Mouse (Mus musculus): Measurements from ENCODE around the gene Olfr90. TPM values are rescaled to one million over a fixed set of nuclear protein-coding genes. Genes with fewer than 3 reads are reported as not detected.

Olfr90 gene
- polyA plus RNA-seq, 1 experiment from 2014 or later: not detected

DNA sequence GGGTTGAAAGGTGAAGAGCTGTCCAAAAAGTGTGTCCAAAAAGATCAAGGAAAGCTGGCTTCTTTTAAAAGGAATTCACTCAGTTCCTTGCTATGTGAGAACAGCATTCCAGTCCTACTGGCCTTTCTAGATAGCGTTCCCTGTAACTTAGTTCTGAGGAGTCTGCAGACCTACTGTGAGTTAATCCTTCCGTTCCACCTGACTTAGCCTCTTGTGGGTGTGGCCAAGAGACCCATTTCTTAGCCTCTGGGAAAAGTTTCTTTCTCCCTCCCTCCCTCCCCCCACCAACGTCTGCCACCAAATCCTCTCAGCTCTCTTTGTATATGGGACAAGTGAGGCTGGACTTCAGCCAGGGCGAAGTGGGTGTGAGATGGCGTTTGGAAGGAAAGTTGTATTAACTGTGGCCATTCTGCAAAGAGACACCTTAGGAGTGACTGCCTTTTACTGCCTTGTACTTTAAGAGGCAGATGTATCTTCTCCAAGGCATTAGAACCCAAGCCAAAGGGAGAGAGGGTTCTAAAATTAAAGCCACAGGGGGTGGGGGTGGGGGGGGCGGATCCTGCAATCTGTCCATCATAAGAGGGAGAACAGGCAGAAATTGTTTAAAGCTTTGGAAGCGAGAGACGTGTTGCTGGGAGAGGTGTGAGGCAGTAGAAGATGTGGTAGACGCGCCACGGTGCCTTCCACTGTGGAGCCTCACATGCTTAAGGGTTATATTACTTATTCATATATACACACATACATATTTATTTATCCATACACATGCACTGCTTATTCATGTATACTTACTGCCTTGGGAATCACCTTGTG, 24.4 kb downstream of the Olfr90 start:
- ATAC-seq (ENCODE audit: low FRiP score, low TSS enrichment): no peak
- Histone ChIP-seq H3K9me3 (ENCODE audit: low read length) (no peaks in the 10 kb centered on the region), H3K27ac (ENCODE audit: low read length) (no peak overlapping the region), H3K4me1 (ENCODE audit: insufficient read depth, low read length) (no peaks in the 10 kb centered on the region), H3K27me3 (ENCODE audit: insufficient read depth, low read length) (no peaks in the 10 kb centered on the region), H3K36me3 (ENCODE audit: insufficient read depth, low read length) (peaks cover 64% of the 10 kb centered on the region), H3K9ac (replicated peaks; ENCODE audit: low read length) (no peak overlapping the region), H3K4me3 (ENCODE audit: low read length) (no peak overlapping the region), H3K4me2 (replicated peaks; ENCODE audit: low read depth, low read length) (no peak overlapping the region)
- WGBS: 87% methylated on average over 11 of the region's 11 CpGs

DNA sequence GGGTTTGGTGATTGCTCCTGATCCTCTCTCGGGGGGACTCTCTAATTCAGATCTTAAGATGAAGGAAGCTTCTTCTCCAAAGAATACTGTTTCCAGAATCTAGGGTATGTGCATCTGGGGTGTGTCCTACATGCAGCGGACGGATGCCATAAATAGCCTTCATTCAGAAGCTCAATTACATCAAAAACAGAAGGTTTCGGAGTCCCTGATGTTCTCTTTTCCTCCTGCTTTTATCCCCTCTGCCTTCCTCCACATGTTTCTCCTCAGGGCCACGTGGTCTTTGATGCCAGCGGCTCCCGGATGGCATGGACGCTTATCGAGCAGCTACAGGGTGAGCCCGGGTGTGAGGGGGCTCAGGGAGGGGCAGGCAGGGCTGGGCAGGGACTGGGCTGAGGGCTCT, 25.2 kb downstream of the Olfr90 start:
- H3K36me3 ChIP-seq (ENCODE audit: insufficient read depth, low read length): peaks cover 59% of the 10 kb centered on the region

DNA sequence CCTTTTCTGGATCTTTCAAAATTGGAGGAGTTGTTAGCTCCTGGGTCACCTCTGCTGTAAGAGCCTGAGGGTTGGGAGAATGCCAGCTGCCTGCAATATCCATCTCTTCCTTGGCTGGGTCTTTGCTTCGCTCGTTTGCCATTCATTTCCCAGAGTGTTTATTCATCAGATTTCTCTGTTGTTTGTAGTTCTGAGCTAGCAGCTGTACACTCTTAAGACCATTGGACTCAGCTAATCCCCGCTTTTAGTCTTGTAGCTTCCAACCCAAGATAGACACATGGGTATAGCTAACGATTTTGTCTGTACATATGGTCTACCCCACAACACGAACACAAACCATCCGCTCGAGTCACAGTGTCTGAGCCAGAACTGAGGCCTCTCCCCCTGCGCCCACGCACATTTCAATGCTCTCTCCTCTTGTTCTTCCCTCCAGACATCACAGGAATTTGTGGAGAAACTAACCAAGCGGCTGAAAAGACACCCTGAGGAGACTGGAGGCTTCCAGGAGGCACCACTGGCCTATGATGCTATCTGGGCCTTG, 26.1 kb downstream of the Olfr90 start:
- Histone ChIP-seq H3K4me1 (ENCODE audit: insufficient read depth, low read length) (no peaks in the 10 kb centered on the region), H3K9me3 (ENCODE audit: low read length) (no peaks in the 10 kb centered on the region), H3K27me3 (ENCODE audit: insufficient read depth, low read length) (no peaks in the 10 kb centered on the region), H3K4me3 (ENCODE audit: low read length) (no peak overlapping the region), H3K9ac (replicated peaks; ENCODE audit: low read length) (no peak overlapping the region), H3K4me2 (replicated peaks; ENCODE audit: low read depth, low read length) (no peak overlapping the region), H3K36me3 (ENCODE audit: insufficient read depth, low read length) (peaks cover 50% of the 10 kb centered on the region), H3K27ac (ENCODE audit: low read length) (no peak overlapping the region)
- WGBS: 90% methylated on average over 10 of the region's 10 CpGs
- no peak for ATAC-seq (ENCODE audit: low FRiP score, low TSS enrichment)

More for the DNA sequence above, 25.2 kb downstream of the Olfr90 start:
- no peak overlapping the region for H3K4me2 ChIP-seq (replicated peaks; ENCODE audit: low read depth, low read length)
- no peak overlapping the region for H3K27ac ChIP-seq (ENCODE audit: low read length)
- no peak for ATAC-seq (ENCODE audit: low FRiP score, low TSS enrichment)
- H3K4me1 ChIP-seq (ENCODE audit: insufficient read depth, low read length): no peaks in the 10 kb centered on the region
- H3K9ac ChIP-seq (replicated peaks; ENCODE audit: low read length): no peak overlapping the region
- WGBS: 81% methylated on average over 10 of the region's 10 CpGs
- H3K27me3 ChIP-seq (ENCODE audit: insufficient read depth, low read length): no peaks in the 10 kb centered on the region
- no peaks in the 10 kb centered on the region for H3K9me3 ChIP-seq (ENCODE audit: low read length)
- H3K4me3 ChIP-seq (ENCODE audit: low read length): no peak overlapping the region

DNA sequence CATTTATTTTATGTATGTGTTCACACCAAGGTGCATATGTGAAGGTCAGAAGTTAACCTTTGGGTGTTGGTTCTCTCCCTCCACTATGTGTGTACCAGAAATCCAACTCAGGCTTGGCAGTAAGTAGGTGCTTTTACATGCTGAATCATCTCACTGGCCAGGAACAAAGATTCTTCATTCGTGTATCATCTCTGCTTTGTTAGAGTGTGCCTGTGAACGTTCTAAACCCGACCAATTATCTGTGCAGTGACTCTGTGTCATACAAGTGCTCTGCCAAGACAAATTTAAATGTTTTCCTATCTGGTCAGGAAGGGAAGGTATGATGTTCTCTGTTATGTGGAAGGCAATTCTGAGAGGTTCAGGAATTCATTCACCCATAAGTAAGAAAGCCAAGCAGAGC, 26.9 kb downstream of the Olfr90 start:
- H3K27me3 ChIP-seq (ENCODE audit: insufficient read depth, low read length): no peaks in the 10 kb centered on the region
- ATAC-seq (ENCODE audit: low FRiP score, low TSS enrichment): no peak
- H3K36me3 ChIP-seq (ENCODE audit: insufficient read depth, low read length): peaks cover 52% of the 10 kb centered on the region
- no peaks in the 10 kb centered on the region for H3K4me1 ChIP-seq (ENCODE audit: insufficient read depth, low read length)
- H3K9ac ChIP-seq (replicated peaks; ENCODE audit: low read length): no peak overlapping the region
- H3K4me2 ChIP-seq (replicated peaks; ENCODE audit: low read depth, low read length): no peak overlapping the region
- 93% methylated on average over 3 of the region's 3 CpGs for WGBS
- no peaks in the 10 kb centered on the region for H3K9me3 ChIP-seq (ENCODE audit: low read length)
- H3K27ac ChIP-seq (ENCODE audit: low read length): no peak overlapping the region
- H3K4me3 ChIP-seq (ENCODE audit: low read length): no peak overlapping the region

DNA sequence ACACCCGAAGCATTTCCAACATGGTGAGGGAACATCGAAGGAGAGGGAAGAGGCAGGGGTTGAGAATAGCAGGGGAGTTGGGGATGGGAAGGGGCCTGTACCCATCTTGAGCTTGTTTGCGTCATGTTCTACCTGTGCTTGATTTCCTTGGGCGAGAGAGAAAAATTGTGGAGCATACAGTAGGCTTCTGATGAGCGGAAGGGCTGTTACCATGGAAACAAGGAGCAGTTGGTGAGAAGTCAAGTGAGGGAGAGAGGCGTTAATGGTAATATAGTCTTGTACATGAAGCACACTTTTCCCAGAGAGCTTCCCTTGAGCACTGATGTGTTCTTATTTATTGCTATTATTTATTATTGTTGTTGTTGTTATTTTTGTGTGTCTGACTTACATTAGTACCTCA, 31.3 kb downstream of the Olfr90 start:
- Histone ChIP-seq H3K4me3 (ENCODE audit: low read length) (no peak overlapping the region), H3K4me2 (replicated peaks; ENCODE audit: low read depth, low read length) (no peak overlapping the region), H3K36me3 (ENCODE audit: insufficient read depth, low read length) (peaks cover 45% of the 10 kb centered on the region), H3K4me1 (ENCODE audit: insufficient read depth, low read length) (no peaks in the 10 kb centered on the region), H3K27ac (ENCODE audit: low read length) (no peak overlapping the region), H3K27me3 (ENCODE audit: insufficient read depth, low read length) (no peaks in the 10 kb centered on the region), H3K9me3 (ENCODE audit: low read length) (no peaks in the 10 kb centered on the region), H3K9ac (replicated peaks; ENCODE audit: low read length) (no peak overlapping the region)
- WGBS: 85% methylated on average over 6 of the region's 6 CpGs
- no peak for ATAC-seq (ENCODE audit: low FRiP score, low TSS enrichment)

DNA sequence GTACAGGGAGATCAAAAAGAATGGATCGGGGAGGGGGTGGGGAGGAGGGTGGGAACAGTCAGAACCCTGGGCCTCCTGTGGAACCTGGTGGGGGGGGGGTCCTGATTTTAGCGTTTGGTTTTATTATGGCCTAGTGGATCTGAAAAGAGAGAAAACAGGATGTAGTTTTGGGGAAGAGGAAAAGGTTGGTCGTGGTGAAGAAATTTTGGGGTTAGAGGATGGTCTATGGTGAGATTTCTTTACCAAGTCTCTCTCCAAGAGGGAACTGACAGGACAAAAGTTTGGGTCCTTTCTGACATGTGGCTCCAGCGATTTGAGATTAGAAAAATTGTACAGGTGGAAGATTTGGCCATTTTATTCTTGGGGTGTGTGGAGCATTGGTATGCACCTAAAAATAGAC, 36.6 kb downstream of the Olfr90 start:
- peaks cover 25% of the 10 kb centered on the region for H3K36me3 ChIP-seq (ENCODE audit: insufficient read depth, low read length)
- WGBS: 61% methylated on average over 4 of the region's 4 CpGs

DNA sequence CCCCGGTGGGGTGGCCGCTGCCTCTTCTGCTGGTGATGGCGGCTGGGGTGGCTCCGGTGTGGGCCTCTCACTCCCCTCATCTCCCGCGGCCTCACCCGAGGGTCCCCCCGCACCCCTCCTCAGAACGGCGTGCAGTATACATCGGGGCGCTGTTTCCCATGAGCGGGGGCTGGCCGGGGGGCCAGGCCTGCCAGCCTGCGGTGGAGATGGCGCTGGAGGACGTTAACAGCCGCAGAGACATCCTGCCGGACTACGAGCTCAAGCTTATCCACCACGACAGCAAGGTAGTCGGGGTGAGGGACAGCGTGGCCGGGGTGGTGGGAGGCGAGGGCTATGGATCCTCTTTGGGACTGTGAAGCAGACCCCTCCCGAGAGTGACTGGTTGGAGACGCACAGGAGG, 37.4 kb downstream of the Olfr90 start:
- peak overlapping the region; percentile 96 for H3K4me2 ChIP-seq (replicated peaks; ENCODE audit: low read depth, low read length)
- H3K9me3 ChIP-seq (ENCODE audit: low read length): no peaks in the 10 kb centered on the region
- no peaks in the 10 kb centered on the region for H3K27me3 ChIP-seq (ENCODE audit: insufficient read depth, low read length)
- H3K9ac ChIP-seq (replicated peaks; ENCODE audit: low read length): peak overlapping the region; percentile 76
- no peak overlapping the region for H3K27ac ChIP-seq (ENCODE audit: low read length)
- peaks cover 17% of the 10 kb centered on the region; the same call in 1 of the 2 replicates for H3K36me3 ChIP-seq (ENCODE audit: insufficient read depth, low read length)
- peaks cover 18% of the 10 kb centered on the region for H3K4me1 ChIP-seq (ENCODE audit: insufficient read depth, low read length)
- peak overlapping the region; percentile 69 for H3K4me3 ChIP-seq (ENCODE audit: low read length)
- WGBS: 4% methylated on average over 27 of the region's 27 CpGs
- 0 out of 2 replicates have a peak, but pooled peaks have one; percentile 0 for ATAC-seq (ENCODE audit: low FRiP score, low TSS enrichment)

More for the DNA sequence above, 36.6 kb downstream of the Olfr90 start:
- Histone ChIP-seq H3K9me3 (ENCODE audit: low read length) (no peaks in the 10 kb centered on the region), H3K4me2 (replicated peaks; ENCODE audit: low read depth, low read length) (no peak overlapping the region), H3K4me3 (ENCODE audit: low read length) (no peak overlapping the region), H3K27me3 (ENCODE audit: insufficient read depth, low read length) (no peaks in the 10 kb centered on the region), H3K9ac (replicated peaks; ENCODE audit: low read length) (no peak overlapping the region), H3K27ac (ENCODE audit: low read length) (no peak overlapping the region), H3K4me1 (ENCODE audit: insufficient read depth, low read length) (peaks cover 18% of the 10 kb centered on the region)
- no peak for ATAC-seq (ENCODE audit: low FRiP score, low TSS enrichment)

DNA sequence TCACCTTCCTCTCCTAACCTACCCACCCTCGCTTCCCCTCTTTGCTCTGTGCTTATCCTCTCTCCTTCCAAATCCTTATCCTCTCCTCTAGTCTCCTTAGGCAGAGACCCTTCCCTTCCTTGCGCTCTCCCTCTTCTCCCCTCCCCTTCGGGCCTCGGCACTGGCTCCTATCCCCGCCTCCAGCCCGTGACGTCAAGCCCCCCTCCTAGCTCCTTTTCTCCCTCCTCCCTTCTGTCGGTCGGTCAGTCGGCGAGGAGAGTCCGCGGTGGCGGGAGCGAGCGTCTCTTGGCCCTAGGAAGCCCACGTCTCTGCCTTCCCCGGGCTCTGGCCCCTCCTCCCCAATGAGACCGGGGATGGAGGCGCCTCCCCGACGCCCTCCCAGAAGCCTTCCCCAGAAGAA, 37.9 kb downstream of the Olfr90 start:
- Histone ChIP-seq H3K4me2 (replicated peaks; ENCODE audit: low read depth, low read length) (peak overlapping the region; percentile 96), H3K27ac (ENCODE audit: low read length) (no peak overlapping the region; the same call in 1 of the 2 replicates), H3K27me3 (ENCODE audit: insufficient read depth, low read length) (no peaks in the 10 kb centered on the region), H3K9me3 (ENCODE audit: low read length) (no peaks in the 10 kb centered on the region), H3K9ac (replicated peaks; ENCODE audit: low read length) (peak overlapping the region; percentile 76), H3K4me1 (ENCODE audit: insufficient read depth, low read length) (peaks cover 21% of the 10 kb centered on the region), H3K4me3 (ENCODE audit: low read length) (peak overlapping the region; percentile 69), H3K36me3 (ENCODE audit: insufficient read depth, low read length) (peaks cover 15% of the 10 kb centered on the region; the same call in 1 of the 2 replicates)
- ATAC-seq (ENCODE audit: low FRiP score, low TSS enrichment): peak; percentile 35
- 2% methylated on average over 22 of the region's 22 CpGs for WGBS

DNA sequence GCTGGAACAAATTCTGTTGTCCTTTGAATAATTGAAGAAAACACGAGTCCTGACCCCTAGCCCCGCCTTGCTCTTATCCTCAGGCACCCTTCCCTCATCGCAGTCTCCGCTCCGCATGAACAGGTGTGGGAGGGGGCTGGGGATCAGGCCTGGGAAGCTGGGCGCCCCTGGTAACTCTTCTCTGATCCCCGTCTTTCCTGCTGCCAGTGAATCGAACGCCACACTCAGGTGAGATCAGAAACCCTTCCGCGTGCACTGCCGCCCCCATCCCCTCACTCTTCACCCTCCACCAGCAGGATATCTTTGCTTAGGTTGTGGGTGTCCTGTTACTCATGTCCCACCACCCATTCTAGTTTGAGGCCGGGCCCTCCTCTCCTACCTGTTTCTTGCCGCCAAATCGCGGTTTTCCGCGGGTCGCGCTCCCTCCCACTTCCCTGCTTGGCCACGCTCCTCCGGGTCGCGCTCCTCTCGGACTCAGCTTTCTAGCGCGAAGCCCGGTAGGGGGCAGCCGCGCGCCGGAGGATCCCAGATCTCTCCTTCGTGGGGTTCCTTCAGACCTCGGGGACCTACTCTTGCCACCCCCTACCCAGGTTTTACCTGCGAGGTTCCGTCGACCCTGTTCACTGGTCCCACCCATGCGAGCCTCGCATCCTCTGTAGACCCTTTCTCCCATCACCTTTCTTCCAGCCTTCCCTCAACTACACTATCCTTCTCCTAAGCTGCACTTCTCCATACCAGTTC, 38.6 kb downstream of the Olfr90 start:
- no peaks in the 10 kb centered on the region for H3K27me3 ChIP-seq (ENCODE audit: insufficient read depth, low read length)
- 4% methylated on average over 39 of the region's 39 CpGs for WGBS
- peak overlapping the region; percentile 76 for H3K9ac ChIP-seq (replicated peaks; ENCODE audit: low read length)
- 0 out of 2 replicates have a peak, but pooled peaks cover 10% of the 10 kb centered on the region for H3K36me3 ChIP-seq (ENCODE audit: insufficient read depth, low read length)
- H3K9me3 ChIP-seq (ENCODE audit: low read length): no peaks in the 10 kb centered on the region
- H3K4me3 ChIP-seq (ENCODE audit: low read length): peak overlapping the region; percentile 69
- H3K4me1 ChIP-seq (ENCODE audit: insufficient read depth, low read length): peaks cover 24% of the 10 kb centered on the region
- peak overlapping the region; percentile 96 for H3K4me2 ChIP-seq (replicated peaks; ENCODE audit: low read depth, low read length)
- ATAC-seq (ENCODE audit: low FRiP score, low TSS enrichment): peak; percentile 6; the same call in 1 of the 2 replicates
- no peak overlapping the region; the same call in 1 of the 2 replicates for H3K27ac ChIP-seq (ENCODE audit: low read length)
